Mouse (Mus musculus): ENCODE measurements around the gene Bcl2a1c.
"Not testable (repeated sequence)": the region's sequence is repeated elsewhere in the genome, so short reads cannot be mapped to it uniquely, and the experiment has no call there.

Bcl2a1c gene

GRCm38 (mm10) chr9:114329855-114330254 lies at the start of gene Bcl2a1c:
Bcl2a1c (plus strand) TSS chr9:114330135.
- not testable (repeated sequence) for DNase-seq (ENCODE audit: low read depth, low spot score)

- not testable (repeated sequence) for DNase-seq (ENCODE audit: low read depth, low spot score)
These were observed 24.0 kb upstream of the Bcl2a1c start for GRCm38 (mm10) chr9:114305957-114306356.

DNA sequence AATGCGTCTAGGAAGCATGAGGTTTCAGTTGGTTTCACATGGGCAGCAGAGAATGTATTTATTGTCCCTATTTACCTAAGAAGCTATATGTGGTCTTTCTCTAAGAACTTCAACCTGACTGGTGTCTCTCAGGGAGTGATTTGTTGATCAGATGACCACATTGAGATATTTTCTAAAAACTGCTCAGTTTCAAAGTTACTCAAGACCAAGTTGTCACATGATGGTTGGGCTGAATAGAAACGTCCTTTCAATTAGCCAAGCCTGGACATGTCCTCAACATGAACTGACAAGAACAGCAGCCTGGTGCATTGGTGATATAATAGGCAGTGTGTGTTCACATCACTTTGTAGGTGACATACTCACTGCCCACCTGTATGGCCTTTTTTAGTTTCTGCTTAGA lies 18.2 kb upstream of the Bcl2a1c start:
- DNase-seq (ENCODE audit: low read depth, low spot score): not testable (repeated sequence)

- DNase-seq (ENCODE audit: low read depth, low spot score): no peak
These were observed 11.9 kb upstream of the Bcl2a1c start for GRCm38 (mm10) chr9:114318021-114318420.

DNA sequence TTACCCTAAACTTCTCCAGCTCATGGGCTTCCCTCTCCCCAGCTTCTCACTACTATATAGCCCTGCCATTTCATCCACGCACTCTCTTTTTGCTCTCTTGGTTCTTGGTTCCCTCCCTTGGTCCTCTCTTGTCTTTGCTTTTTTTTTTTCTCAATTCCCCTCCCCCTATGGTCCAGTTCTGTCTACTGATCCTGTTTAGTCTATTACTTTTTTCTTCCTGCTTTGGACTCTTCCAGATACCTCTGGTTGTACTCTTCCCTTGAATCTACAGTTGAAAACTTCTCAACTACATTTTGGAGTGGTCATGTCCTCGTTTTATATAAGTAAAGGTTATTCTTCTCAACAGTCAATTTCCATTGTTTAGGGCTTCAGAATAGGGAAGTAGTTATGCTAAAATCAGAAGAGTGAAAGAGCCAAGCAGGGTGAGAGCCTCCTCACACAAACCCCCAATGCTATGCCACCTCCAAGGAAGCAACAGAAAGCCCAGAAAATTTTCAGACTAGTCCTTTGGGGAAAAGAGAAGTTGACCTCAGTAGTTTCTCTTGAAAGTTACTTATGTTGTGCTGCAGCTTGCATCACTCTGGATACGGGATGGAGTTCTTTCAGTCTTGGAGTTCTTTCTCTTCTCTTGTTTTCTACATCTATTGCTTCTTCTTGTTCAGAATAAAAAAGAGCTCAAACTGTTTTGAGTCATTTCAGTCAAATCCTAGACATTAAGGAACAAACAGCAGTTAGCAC lies 3.8 kb upstream of the Bcl2a1c start:
- DNase-seq (ENCODE audit: low read depth, low spot score): no peak

DNA sequence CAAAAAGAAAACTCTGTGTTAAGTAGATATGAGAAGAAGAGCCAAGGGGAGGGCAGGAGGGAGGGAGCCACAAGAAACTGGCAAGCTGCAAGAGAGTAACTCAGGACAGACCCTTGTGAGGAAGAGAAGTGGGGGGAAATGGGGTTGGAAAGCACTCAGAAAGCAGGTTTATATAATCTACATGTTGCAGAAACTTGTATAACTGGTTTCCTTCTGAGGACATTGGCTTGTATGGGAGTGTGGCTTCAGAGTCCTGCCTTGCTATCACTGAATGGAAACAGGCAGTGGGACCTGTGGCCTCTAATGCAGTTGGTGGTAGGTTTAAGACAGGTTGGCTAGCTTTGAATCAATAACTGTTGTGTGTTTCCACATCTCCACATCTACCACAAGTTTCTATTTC lies 1.6 kb upstream of the Bcl2a1c start:
- not testable (repeated sequence) for DNase-seq (ENCODE audit: low read depth, low spot score)

DNA sequence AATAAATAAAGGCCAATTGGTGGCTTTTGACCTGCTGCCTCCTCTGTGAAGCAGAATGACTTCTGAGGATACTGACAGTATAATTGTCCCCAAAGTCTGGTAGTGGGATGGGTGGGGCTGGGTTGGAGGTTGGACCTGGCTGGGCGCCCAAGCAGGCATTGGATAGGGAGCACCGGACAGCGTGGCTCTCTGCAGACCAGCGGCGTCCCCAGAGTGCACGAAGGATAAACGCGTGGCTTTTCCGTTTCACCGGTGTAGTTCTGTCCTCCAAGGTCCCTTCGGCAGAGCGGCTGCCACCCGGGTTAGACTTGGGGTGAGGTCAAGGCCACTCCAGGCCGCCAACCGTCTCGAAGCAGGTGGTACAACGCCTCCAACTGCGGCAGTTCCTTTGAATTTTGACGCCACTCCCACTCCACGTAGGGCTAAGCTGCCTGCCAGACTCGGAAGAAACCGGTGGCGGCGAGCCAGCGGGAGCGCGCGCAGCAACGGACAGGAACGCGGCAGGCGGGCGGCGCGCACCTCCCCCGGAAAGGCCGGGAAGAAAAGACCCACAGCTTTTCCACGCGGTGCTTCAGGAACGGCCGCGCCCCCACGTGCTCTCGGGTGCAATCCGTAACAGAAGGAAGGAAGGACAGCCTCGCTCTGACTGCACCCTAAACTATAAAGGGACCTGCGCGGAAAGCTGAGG lies 38.0 kb downstream of the Bcl2a1c start:
- DNase-seq (ENCODE audit: low read depth, low spot score): peak; percentile 65

GRCm38 (mm10) chr9:114368471-114368858 lies 38.5 kb downstream of the Bcl2a1c start:
- no peak for DNase-seq (ENCODE audit: low read depth, low spot score)

GRCm38 (mm10) chr9:114369389-114369788 lies 39.5 kb downstream of the Bcl2a1c start:
- not testable (repeated sequence) for DNase-seq (ENCODE audit: low read depth, low spot score)

DNA sequence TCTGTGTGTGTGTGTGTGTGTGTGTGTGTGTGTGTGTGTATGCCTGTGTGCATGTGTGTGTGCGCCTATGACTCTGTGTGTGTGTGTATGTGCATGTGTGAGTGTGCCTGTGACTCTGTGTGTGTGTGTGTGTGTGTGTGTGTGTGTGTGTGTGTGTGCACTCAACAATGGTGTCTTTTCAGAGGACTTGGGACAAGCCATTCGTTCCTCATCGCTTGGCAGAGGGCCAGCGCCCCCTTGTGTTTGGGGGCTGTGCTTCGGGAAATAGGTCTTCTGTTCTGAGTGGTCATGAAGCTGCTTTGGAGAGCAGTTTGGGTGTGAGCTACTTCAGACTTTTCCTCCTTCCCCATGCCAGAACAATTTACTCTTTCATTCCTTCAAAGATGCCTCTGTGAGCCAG lies 41.8 kb downstream of the Bcl2a1c start:
- not testable (repeated sequence) for DNase-seq (ENCODE audit: low read depth, low spot score)

DNA sequence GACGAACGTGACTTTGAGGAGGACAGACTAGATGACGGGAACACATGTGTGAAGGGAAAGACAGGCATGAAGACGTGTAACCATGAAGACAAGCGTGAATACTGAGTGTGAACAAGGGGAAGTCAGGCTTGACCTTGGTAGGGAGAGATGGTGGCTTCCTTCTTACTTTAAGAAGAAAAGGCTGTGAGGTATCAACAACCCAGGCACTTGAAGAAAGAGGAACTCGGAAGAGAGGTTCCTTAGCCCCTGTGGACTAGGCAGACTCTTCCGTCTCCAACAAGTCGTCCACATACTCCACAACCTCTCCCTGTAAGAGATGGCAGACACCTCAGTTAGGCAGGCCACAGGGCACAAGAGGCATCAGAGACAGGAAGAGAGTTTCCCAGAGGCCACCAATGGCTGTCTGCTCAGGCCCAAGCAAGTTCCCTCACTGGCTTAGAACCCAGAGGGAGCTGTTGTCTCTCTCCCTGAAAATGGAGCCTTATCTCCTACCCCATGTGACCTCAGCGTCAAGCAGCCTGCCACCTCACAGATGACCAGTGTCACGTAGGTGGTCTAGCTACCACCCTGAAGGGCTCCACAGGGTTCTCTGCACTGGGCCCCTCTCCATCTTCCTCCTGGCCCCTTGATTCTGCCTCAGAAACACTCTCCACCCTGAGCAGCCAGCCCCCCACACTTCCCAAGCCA lies 45.5 kb downstream of the Bcl2a1c start:
- no peak for DNase-seq (ENCODE audit: low read depth, low spot score)

- no peak for DNase-seq (ENCODE audit: low read depth, low spot score)
These were observed 47.2 kb downstream of the Bcl2a1c start for GRCm38 (mm10) chr9:114377168-114377567.

DNA sequence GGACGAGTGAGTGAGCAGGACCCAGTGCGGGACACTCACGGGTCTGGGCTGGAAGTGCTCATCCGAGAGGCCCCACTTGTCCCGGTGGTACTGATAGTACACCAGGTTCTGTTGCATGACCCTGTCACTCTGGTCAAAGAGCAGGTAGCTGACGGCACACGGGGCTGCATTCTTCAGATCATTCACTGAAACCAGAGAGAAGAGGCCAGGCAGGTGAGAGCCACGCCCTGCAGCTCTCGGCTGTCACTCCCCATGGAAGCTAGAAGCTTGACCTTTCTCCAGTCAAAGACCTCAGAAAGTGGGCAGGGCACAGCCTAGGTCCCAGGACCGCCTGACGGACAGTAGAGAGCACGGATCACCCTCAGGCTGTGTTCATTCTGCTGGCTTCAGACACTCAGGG lies 49.9 kb downstream of the Bcl2a1c start:
- no peak for DNase-seq (ENCODE audit: low read depth, low spot score)
